Mouse (Mus musculus): Measurements from ENCODE around the gene Klhdc10.

Klhdc10 gene

GRCm38 (mm10) chr6:30401308-30402015, at the start of gene Klhdc10:
TSS of gene Klhdc10 (plus strand) at chr6:30401868.
- Histone ChIP-seq H3K9me3 (ENCODE audit: low read length) (no peaks in the 10 kb centered on the region), H3K4me3 (replicated peaks; ENCODE audit: low read length) (peak within 1 kb of the TSS; percentile 96), H3K36me3 (ENCODE audit: insufficient read depth, low read length) (no peaks in the 10 kb centered on the region), H3K27me3 (ENCODE audit: insufficient read depth, low read length) (no peaks in the 10 kb centered on the region), H3K4me1 (replicated peaks; ENCODE audit: low read depth, low read length) (peaks cover 25% of the 10 kb centered on the region)
- no peak for TF ChIP-seq CTCF (conservative IDR thresholded peaks at IDR 0.05; ENCODE audit: low read length)
- no peak for TF ChIP-seq NANOG (IDR thresholded peaks at IDR 0.05; ENCODE audit: borderline replicate concordance, low read length)
- TF ChIP-seq POU5F1 (IDR thresholded peaks at IDR 0.05; ENCODE audit: borderline replicate concordance, low read length) = no peak

- peaks cover 37% of the 10 kb centered on the region for H3K4me1 ChIP-seq (replicated peaks; ENCODE audit: low read depth, low read length)
- no peaks in the 10 kb centered on the region for H3K36me3 ChIP-seq (ENCODE audit: insufficient read depth, low read length)
- H3K27me3 ChIP-seq (ENCODE audit: insufficient read depth, low read length) = no peaks in the 10 kb centered on the region
- TF ChIP-seq CTCF (conservative IDR thresholded peaks at IDR 0.05; ENCODE audit: low read length) (no peak), POU5F1 (IDR thresholded peaks at IDR 0.05; ENCODE audit: borderline replicate concordance, low read length) (no peak), NANOG (IDR thresholded peaks at IDR 0.05; ENCODE audit: borderline replicate concordance, low read length) (no peak)
- 0 out of 2 replicates have a peak, but pooled peaks cover 4% of the 10 kb centered on the region for H3K9me3 ChIP-seq (ENCODE audit: low read length)
- no peak overlapping the region for H3K4me3 ChIP-seq (replicated peaks; ENCODE audit: low read length)
Measured at GRCm38 (mm10) chr6:30352762-30353161, 48.9 kb upstream of the Klhdc10 start.

GRCm38 (mm10) chr6:30353661-30354060, 48.0 kb upstream of the Klhdc10 start:
- no peaks in the 10 kb centered on the region for H3K36me3 ChIP-seq (ENCODE audit: insufficient read depth, low read length)
- no peaks in the 10 kb centered on the region for H3K27me3 ChIP-seq (ENCODE audit: insufficient read depth, low read length)
- H3K4me1 ChIP-seq (replicated peaks; ENCODE audit: low read depth, low read length) = peaks cover 37% of the 10 kb centered on the region
- no peak overlapping the region for H3K4me3 ChIP-seq (replicated peaks; ENCODE audit: low read length)
- H3K9me3 ChIP-seq (ENCODE audit: low read length) = 0 out of 2 replicates have a peak, but pooled peaks cover 4% of the 10 kb centered on the region
- no peak for TF ChIP-seq CTCF (conservative IDR thresholded peaks at IDR 0.05; ENCODE audit: low read length)
- TF ChIP-seq NANOG (IDR thresholded peaks at IDR 0.05; ENCODE audit: borderline replicate concordance, low read length) = no peak
- TF ChIP-seq POU5F1 (IDR thresholded peaks at IDR 0.05; ENCODE audit: borderline replicate concordance, low read length) = no peak

- H3K4me1 ChIP-seq (replicated peaks; ENCODE audit: low read depth, low read length) = peaks cover 37% of the 10 kb centered on the region
- 0 out of 2 replicates have a peak, but pooled peaks cover 4% of the 10 kb centered on the region for H3K9me3 ChIP-seq (ENCODE audit: low read length)
- H3K4me3 ChIP-seq (replicated peaks; ENCODE audit: low read length) = no peak overlapping the region
- H3K36me3 ChIP-seq (ENCODE audit: insufficient read depth, low read length) = no peaks in the 10 kb centered on the region
- H3K27me3 ChIP-seq (ENCODE audit: insufficient read depth, low read length) = no peaks in the 10 kb centered on the region
- TF ChIP-seq POU5F1 (IDR thresholded peaks at IDR 0.05; ENCODE audit: borderline replicate concordance, low read length) (no peak), CTCF (conservative IDR thresholded peaks at IDR 0.05; ENCODE audit: low read length) (no peak), NANOG (IDR thresholded peaks at IDR 0.05; ENCODE audit: borderline replicate concordance, low read length) (no peak)
Measured at GRCm38 (mm10) chr6:30354760-30355159, 46.9 kb upstream of the Klhdc10 start.

- H3K9me3 ChIP-seq (ENCODE audit: low read length) = 0 out of 2 replicates have a peak, but pooled peaks cover 4% of the 10 kb centered on the region
- H3K27me3 ChIP-seq (ENCODE audit: insufficient read depth, low read length) = no peaks in the 10 kb centered on the region
Measured at GRCm38 (mm10) chr6:30355701-30356100, 46.0 kb upstream of the Klhdc10 start.

GRCm38 (mm10) chr6:30356161-30356560, 45.5 kb upstream of the Klhdc10 start:
- peaks cover 36% of the 10 kb centered on the region for H3K4me1 ChIP-seq (replicated peaks; ENCODE audit: low read depth, low read length)
- 0 out of 2 replicates have a peak, but pooled peaks cover 4% of the 10 kb centered on the region for H3K9me3 ChIP-seq (ENCODE audit: low read length)
- TF ChIP-seq POU5F1 (IDR thresholded peaks at IDR 0.05; ENCODE audit: borderline replicate concordance, low read length) (no peak), NANOG (IDR thresholded peaks at IDR 0.05; ENCODE audit: borderline replicate concordance, low read length) (no peak), CTCF (conservative IDR thresholded peaks at IDR 0.05; ENCODE audit: low read length) (no peak)
- no peaks in the 10 kb centered on the region for H3K27me3 ChIP-seq (ENCODE audit: insufficient read depth, low read length)
- no peaks in the 10 kb centered on the region for H3K36me3 ChIP-seq (ENCODE audit: insufficient read depth, low read length)
- H3K4me3 ChIP-seq (replicated peaks; ENCODE audit: low read length) = no peak overlapping the region

More at GRCm38 (mm10) chr6:30355701-30356100, 46.0 kb upstream of the Klhdc10 start:
- Histone ChIP-seq H3K36me3 (ENCODE audit: insufficient read depth, low read length) (no peaks in the 10 kb centered on the region), H3K4me1 (replicated peaks; ENCODE audit: low read depth, low read length) (peaks cover 37% of the 10 kb centered on the region), H3K4me3 (replicated peaks; ENCODE audit: low read length) (no peak overlapping the region)
- TF ChIP-seq NANOG (IDR thresholded peaks at IDR 0.05; ENCODE audit: borderline replicate concordance, low read length) = no peak

- H3K9me3 ChIP-seq (ENCODE audit: low read length) = 0 out of 2 replicates have a peak, but pooled peaks cover 4% of the 10 kb centered on the region
- H3K4me3 ChIP-seq (replicated peaks; ENCODE audit: low read length) = no peak overlapping the region
- no peaks in the 10 kb centered on the region for H3K27me3 ChIP-seq (ENCODE audit: insufficient read depth, low read length)
- no peaks in the 10 kb centered on the region for H3K36me3 ChIP-seq (ENCODE audit: insufficient read depth, low read length)
- peaks cover 34% of the 10 kb centered on the region for H3K4me1 ChIP-seq (replicated peaks; ENCODE audit: low read depth, low read length)
- TF ChIP-seq NANOG (IDR thresholded peaks at IDR 0.05; ENCODE audit: borderline replicate concordance, low read length) (no peak), POU5F1 (IDR thresholded peaks at IDR 0.05; ENCODE audit: borderline replicate concordance, low read length) (no peak), CTCF (conservative IDR thresholded peaks at IDR 0.05; ENCODE audit: low read length) (no peak)
Measured at GRCm38 (mm10) chr6:30356680-30357079, 45.0 kb upstream of the Klhdc10 start.

GRCm38 (mm10) chr6:30357561-30358177, 44.0 kb upstream of the Klhdc10 start:
- Histone ChIP-seq H3K27me3 (ENCODE audit: insufficient read depth, low read length) (no peaks in the 10 kb centered on the region), H3K36me3 (ENCODE audit: insufficient read depth, low read length) (no peaks in the 10 kb centered on the region), H3K9me3 (ENCODE audit: low read length) (0 out of 2 replicates have a peak, but pooled peaks cover 4% of the 10 kb centered on the region), H3K4me3 (replicated peaks; ENCODE audit: low read length) (no peak overlapping the region), H3K4me1 (replicated peaks; ENCODE audit: low read depth, low read length) (peaks cover 30% of the 10 kb centered on the region)
- TF ChIP-seq POU5F1 (IDR thresholded peaks at IDR 0.05; ENCODE audit: borderline replicate concordance, low read length) (no peak), CTCF (conservative IDR thresholded peaks at IDR 0.05; ENCODE audit: low read length) (peak; percentile 83)

Measured in E14TG2a.4 (cell line).